Mouse (Mus musculus) testis, adult 2 months (tissue): ENCODE results near the gene Fam184a. TPM values are rescaled to one million over a fixed set of nuclear protein-coding genes. Genes with fewer than 3 reads are reported as not detected.
"Not testable (repeated sequence)": the region's sequence is repeated elsewhere in the genome, so short reads cannot be mapped to it uniquely, and the experiment has no call there.

ENCODE experiments used
- H3K27ac ChIP-seq: fragments of 200-500 bp; 2 replicates; pipeline ENCODE4 v1.5.1; 2012; ENCODE audit warnings: low read depth, low read length; ENCODE audit not compliant: control insufficient read depth, insufficient read depth
- H3K27me3 ChIP-seq: fragments of 200-500 bp; 2 replicates; pipeline ENCODE4 v1.6.1; 2012; ENCODE audit warnings: mild to moderate bottlenecking, low read length, moderate library complexity; ENCODE audit not compliant: control insufficient read depth, insufficient read depth
- H3K36me3 ChIP-seq: fragments of 200-500 bp; 2 replicates; pipeline ENCODE4 v1.6.1; 2012; ENCODE audit warnings: mild to moderate bottlenecking, low read length; ENCODE audit not compliant: control insufficient read depth, insufficient read depth
- H3K4me1 ChIP-seq: fragments of 200-500 bp; 2 replicates; pipeline ENCODE4 v1.6.1; 2012; ENCODE audit warnings: low read length; ENCODE audit not compliant: control insufficient read depth, insufficient read depth
- H3K4me3 ChIP-seq: fragments of 200-500 bp; 2 replicates; pipeline ENCODE4 v1.5.1; 2012; ENCODE audit warnings: low read depth, mild to moderate bottlenecking, low read length, moderate library complexity, mixed read lengths; ENCODE audit not compliant: control insufficient read depth
- CTCF ChIP-seq: fragments of 200-500 bp; IDR thresholded peaks from 2 replicates; pipeline ENCODE4 v1.5.1; 2012; ENCODE audit warnings: low read depth, mild to moderate bottlenecking, inconsistent platforms, low read length, moderate library complexity; ENCODE audit not compliant: control insufficient read depth, insufficient read depth, insufficient replicate concordance
- POLR2A ChIP-seq: fragments of 200-500 bp; IDR thresholded peaks from 2 replicates; pipeline ENCODE4 v1.6.1; 2012; ENCODE audit warnings: low read depth, mild to moderate bottlenecking, inconsistent platforms, low read length, moderate library complexity; ENCODE audit not compliant: control insufficient read depth
- polyA plus RNA-seq: library from polyadenylated mRNA; depleted of rRNA; stranded (reverse); fragments of >200 nt; gene quantifications from 2 replicates; pipeline ENCODE4 v1.2.3, GENCODE M21; 2012

The Fam184a gene
- polyA plus RNA-seq, 1 experiment, result 50.3 TPM

- Histone ChIP-seq H3K4me3 (no peak overlapping the region), H3K36me3 (no peaks in the 10 kb centered on the region), H3K27me3 (no peaks in the 10 kb centered on the region), H3K27ac (no peak overlapping the region), H3K4me1 (no peaks in the 10 kb centered on the region)
- TF ChIP-seq CTCF, result no peak
Measured at GRCm38 (mm10) chr10:53650683-53651082, 100.2 kb downstream of the Fam184a start.

- no peak overlapping the region for H3K27ac ChIP-seq
- H3K36me3 ChIP-seq, result no peaks in the 10 kb centered on the region; the same call in 1 of the 2 replicates
- no peaks in the 10 kb centered on the region for H3K27me3 ChIP-seq
- no peak overlapping the region for H3K4me3 ChIP-seq
- TF ChIP-seq CTCF (no peak), POLR2A (no peak)
- H3K4me1 ChIP-seq, result no peaks in the 10 kb centered on the region
Measured at GRCm38 (mm10) chr10:53641507-53641906, 109.4 kb downstream of the Fam184a start.

- Histone ChIP-seq H3K27ac (no peak overlapping the region), H3K36me3 (no peaks in the 10 kb centered on the region), H3K4me3 (no peak overlapping the region), H3K27me3 (no peaks in the 10 kb centered on the region), H3K4me1 (peaks cover 3% of the 10 kb centered on the region; the same call in 1 of the 2 replicates)
- TF ChIP-seq CTCF (no peak), POLR2A (no peak)
Measured at GRCm38 (mm10) chr10:53635246-53635971, 115.5 kb downstream of the Fam184a start.

- Histone ChIP-seq H3K27ac (no peak overlapping the region), H3K4me3 (no peak overlapping the region), H3K27me3 (no peaks in the 10 kb centered on the region), H3K36me3 (no peaks in the 10 kb centered on the region), H3K4me1 (peaks cover 7% of the 10 kb centered on the region)
- TF ChIP-seq POLR2A, result no peak
- no peak for TF ChIP-seq CTCF
Measured at GRCm38 (mm10) chr10:53634160-53634559, 116.8 kb downstream of the Fam184a start.

- not testable (repeated sequence) for H3K27me3 ChIP-seq, H3K4me1 ChIP-seq, H3K36me3 ChIP-seq
- peak within 1 kb of the TSS; percentile 99 for H3K4me3 ChIP-seq
- peak within 1 kb of the TSS; percentile 97 for H3K27ac ChIP-seq
Measured at GRCm38 (mm10) chr10:53630339-53630738, 120.6 kb downstream of the Fam184a start, which contains the start of gene Mcm9. TSS of gene Mcm9 (minus strand) at chr10:53630439.

- peak overlapping the region; percentile 97 for H3K27ac ChIP-seq
- H3K4me1 ChIP-seq, result peaks cover 7% of the 10 kb centered on the region
- TF ChIP-seq POLR2A (0 out of 2 replicates have a peak, but pooled peaks have one; percentile 9), CTCF (no peak)
- no peaks in the 10 kb centered on the region for H3K36me3 ChIP-seq
- peak overlapping the region; percentile 99 for H3K4me3 ChIP-seq
- no peaks in the 10 kb centered on the region for H3K27me3 ChIP-seq
Measured at GRCm38 (mm10) chr10:53629918-53630250, 121.0 kb downstream of the Fam184a start.

GRCm38 (mm10) chr10:53629247-53629917, 121.5 kb downstream of the Fam184a start:
- Histone ChIP-seq H3K4me3 (peak overlapping the region; percentile 99), H3K4me1 (peaks cover 7% of the 10 kb centered on the region), H3K27me3 (no peaks in the 10 kb centered on the region), H3K27ac (peak overlapping the region; percentile 97), H3K36me3 (no peaks in the 10 kb centered on the region)
- TF ChIP-seq CTCF (no peak; the same call in 1 of the 2 replicates), POLR2A (peak; percentile 41; the same call in 1 of the 2 replicates)
